Mouse (Mus musculus) testis, adult 2 months (tissue): ENCODE results near the gene Hist2h2aa2. TPM values are rescaled to one million over a fixed set of nuclear protein-coding genes. Genes with fewer than 3 reads are reported as not detected.

Source experiments
- H3K27ac ChIP-seq: fragments of 200-500 bp; 2 replicates; pipeline ENCODE4 v1.5.1; 2012; ENCODE audit warnings: low read depth, low read length; ENCODE audit not compliant: control insufficient read depth, insufficient read depth
- H3K27me3 ChIP-seq: fragments of 200-500 bp; 2 replicates; pipeline ENCODE4 v1.6.1; 2012; ENCODE audit warnings: mild to moderate bottlenecking, low read length, moderate library complexity; ENCODE audit not compliant: control insufficient read depth, insufficient read depth
- H3K36me3 ChIP-seq: fragments of 200-500 bp; 2 replicates; pipeline ENCODE4 v1.6.1; 2012; ENCODE audit warnings: mild to moderate bottlenecking, low read length; ENCODE audit not compliant: control insufficient read depth, insufficient read depth
- H3K4me1 ChIP-seq: fragments of 200-500 bp; 2 replicates; pipeline ENCODE4 v1.6.1; 2012; ENCODE audit warnings: low read length; ENCODE audit not compliant: control insufficient read depth, insufficient read depth
- H3K4me3 ChIP-seq: fragments of 200-500 bp; 2 replicates; pipeline ENCODE4 v1.5.1; 2012; ENCODE audit warnings: low read depth, mild to moderate bottlenecking, low read length, moderate library complexity, mixed read lengths; ENCODE audit not compliant: control insufficient read depth
- CTCF ChIP-seq: fragments of 200-500 bp; IDR thresholded peaks from 2 replicates; pipeline ENCODE4 v1.5.1; 2012; ENCODE audit warnings: low read depth, mild to moderate bottlenecking, inconsistent platforms, low read length, moderate library complexity; ENCODE audit not compliant: control insufficient read depth, insufficient read depth, insufficient replicate concordance
- POLR2A ChIP-seq: fragments of 200-500 bp; IDR thresholded peaks from 2 replicates; pipeline ENCODE4 v1.6.1; 2012; ENCODE audit warnings: low read depth, mild to moderate bottlenecking, inconsistent platforms, low read length, moderate library complexity; ENCODE audit not compliant: control insufficient read depth
- polyA plus RNA-seq: library from polyadenylated mRNA; depleted of rRNA; stranded (reverse); fragments of >200 nt; gene quantifications from 2 replicates; pipeline ENCODE4 v1.2.3, GENCODE M21; 2012

The Hist2h2aa2 gene
- polyA plus RNA-seq, 1 experiment: 37.8 TPM

DNA sequence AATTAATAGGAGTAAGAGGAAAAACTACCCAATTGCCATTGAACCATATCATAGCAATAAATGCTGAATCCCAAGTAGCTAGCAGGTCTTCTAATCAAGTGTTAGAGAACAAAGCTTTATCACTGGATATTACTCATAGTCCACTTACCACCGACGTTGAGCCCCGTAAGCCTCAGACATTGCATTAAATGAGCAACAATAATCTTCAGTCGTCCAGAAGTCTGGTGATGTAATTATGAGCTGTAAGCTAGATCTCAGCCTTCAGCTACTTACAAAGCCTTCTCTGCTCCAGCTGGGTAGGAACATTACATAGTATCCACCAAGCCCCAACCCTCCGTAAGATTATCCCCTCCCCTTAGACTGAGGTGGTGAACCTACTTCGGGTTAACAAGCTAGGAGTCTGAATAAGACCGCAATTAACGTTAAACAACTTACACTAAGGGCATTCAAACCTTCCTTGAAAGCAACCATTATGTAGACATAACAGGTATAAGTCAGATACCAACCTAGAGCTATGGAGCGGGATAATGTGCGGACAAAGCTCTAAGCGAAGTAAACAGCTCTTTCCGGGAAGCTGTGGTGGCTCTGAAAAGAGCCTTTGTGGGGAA, 2.1 kb downstream of the Hist2h2aa2 start:
- peak overlapping the region; percentile 85 for H3K4me3 ChIP-seq
- peaks cover 5% of the 10 kb centered on the region; the same call in 1 of the 2 replicates for H3K4me1 ChIP-seq
- TF ChIP-seq POLR2A: no peak

DNA sequence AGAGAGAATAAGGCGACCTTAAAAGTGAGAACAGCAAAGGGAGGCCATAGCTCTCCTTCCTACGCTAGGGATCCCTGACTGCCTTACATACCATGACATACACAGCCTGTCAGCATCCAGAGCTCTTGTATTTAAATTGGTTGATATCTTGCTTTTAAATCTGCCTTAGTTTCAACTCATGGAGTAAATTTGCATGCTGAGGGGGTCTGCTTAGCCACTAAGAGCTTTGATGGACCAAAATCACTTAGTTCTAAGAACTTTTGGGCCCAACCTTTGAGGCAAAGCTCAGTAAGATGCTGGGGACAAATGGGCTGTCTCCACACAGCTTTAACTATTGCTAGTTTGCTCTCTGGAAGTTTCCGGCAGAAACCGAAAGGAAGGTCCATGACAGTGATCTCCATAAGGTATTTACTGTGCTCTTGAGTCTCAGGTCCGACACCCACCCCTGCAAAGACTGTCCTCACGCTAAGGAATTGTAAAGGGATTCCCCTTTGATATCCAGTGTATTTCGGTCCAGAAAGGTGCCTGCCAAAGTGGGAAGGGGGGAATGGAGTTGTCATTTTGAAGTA, 2.7 kb downstream of the Hist2h2aa2 start:
- TF ChIP-seq CTCF (no peak), POLR2A (no peak)
- H3K4me1 ChIP-seq: peaks cover 5% of the 10 kb centered on the region; the same call in 1 of the 2 replicates
- no peak overlapping the region for H3K27ac ChIP-seq
- H3K36me3 ChIP-seq: no peaks in the 10 kb centered on the region
- H3K4me3 ChIP-seq: peak overlapping the region; percentile 85
- no peaks in the 10 kb centered on the region for H3K27me3 ChIP-seq

More for the DNA sequence above, 2.1 kb downstream of the Hist2h2aa2 start:
- Histone ChIP-seq H3K36me3 (no peaks in the 10 kb centered on the region), H3K27me3 (no peaks in the 10 kb centered on the region), H3K27ac (peak overlapping the region; percentile 71)

DNA sequence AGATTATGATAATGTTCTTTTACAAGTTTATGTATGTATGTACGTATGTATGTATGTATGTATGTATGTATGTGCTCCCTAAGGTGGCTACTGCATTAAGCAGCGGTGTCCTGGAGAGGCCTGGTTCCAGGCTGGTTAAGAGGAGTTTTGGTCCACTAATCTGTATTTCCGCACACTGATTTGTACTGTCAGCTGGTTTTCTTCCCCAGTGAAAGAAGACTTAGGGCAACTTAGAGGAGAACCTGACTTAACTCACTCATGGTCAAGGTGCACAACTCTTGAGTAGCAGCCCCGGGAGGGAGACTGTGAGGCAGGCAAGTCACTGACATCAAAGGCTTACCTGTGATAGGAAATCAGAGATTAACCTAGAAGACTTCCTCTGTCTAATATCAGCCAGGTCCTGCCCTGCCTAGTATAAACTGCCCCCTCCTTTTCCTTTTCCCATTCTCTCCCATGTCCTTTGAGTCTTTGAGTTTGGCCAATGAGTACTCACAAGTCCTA, 3.2 kb downstream of the Hist2h2aa2 start:
- Histone ChIP-seq H3K4me1 (peaks cover 5% of the 10 kb centered on the region; the same call in 1 of the 2 replicates), H3K36me3 (no peaks in the 10 kb centered on the region), H3K27me3 (no peaks in the 10 kb centered on the region), H3K27ac (no peak overlapping the region), H3K4me3 (peak overlapping the region; percentile 85)
- no peak for TF ChIP-seq CTCF
- no peak for TF ChIP-seq POLR2A

DNA sequence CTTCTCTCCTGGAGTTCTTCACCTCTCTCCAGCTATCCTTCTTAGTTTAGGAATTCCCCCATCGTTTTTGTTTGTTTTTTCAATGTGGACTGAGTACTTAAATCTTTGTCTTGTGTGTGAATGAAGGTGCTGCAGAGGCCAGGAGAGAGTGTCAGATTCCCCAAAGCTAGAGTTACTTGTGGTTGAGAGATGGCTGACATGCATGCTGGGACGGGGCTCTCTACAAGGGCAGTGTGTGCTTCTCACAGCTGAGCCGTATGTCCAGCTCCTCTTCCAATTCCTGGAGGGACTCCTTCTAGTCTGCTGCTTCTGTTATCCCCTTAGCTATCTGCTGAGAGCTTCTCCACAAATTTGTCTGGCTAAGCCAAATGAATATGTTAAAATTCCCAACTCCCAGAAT, 4.2 kb downstream of the Hist2h2aa2 start:
- Histone ChIP-seq H3K4me3 (no peak overlapping the region), H3K27ac (no peak overlapping the region), H3K36me3 (no peaks in the 10 kb centered on the region), H3K27me3 (no peaks in the 10 kb centered on the region), H3K4me1 (peaks cover 4% of the 10 kb centered on the region; the same call in 1 of the 2 replicates)
- no peak for TF ChIP-seq CTCF
- no peak for TF ChIP-seq POLR2A

DNA sequence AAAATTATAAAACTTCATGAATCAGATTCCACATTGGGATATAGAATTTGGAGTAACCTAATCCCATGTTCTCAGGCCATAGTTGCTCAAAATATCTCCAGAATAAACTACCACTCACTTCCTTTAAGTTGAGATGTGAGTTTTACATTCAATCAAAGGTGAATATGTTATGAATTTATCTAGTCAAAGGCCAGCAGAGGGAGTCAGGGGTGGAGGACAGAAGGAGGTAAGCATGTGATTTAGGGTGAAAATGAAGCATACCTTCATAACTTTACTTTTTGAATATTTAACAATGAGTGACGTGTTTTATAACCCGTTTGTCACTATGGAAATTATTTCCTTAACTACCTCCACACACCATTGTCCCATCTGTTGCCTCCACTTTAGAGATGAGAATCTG, 5.2 kb downstream of the Hist2h2aa2 start:
- Histone ChIP-seq H3K36me3 (no peaks in the 10 kb centered on the region), H3K4me3 (no peak overlapping the region), H3K27me3 (no peaks in the 10 kb centered on the region), H3K4me1 (peaks cover 3% of the 10 kb centered on the region; the same call in 1 of the 2 replicates), H3K27ac (no peak overlapping the region)
- TF ChIP-seq POLR2A (no peak), CTCF (no peak)

DNA sequence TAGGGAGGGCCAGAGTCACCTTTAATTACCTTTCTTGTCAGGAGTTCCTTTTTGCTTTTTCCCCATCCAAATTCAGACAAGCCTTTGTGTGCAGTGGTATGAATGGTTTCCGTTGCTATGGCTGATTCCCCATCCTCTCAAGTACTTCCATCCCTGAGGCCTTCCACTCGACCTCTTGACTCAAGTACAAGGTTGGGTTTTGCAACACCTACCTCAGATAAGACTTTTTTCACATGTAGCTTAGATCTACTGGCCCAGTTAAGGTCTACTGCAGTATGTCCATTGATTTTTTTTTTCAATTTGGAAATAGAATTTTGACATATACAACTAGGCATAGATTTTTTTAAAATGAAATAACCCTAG, 8.3 kb downstream of the Hist2h2aa2 start:
- H3K4me1 ChIP-seq: no peaks in the 10 kb centered on the region
- no peaks in the 10 kb centered on the region for H3K27me3 ChIP-seq
- H3K4me3 ChIP-seq: no peak overlapping the region
- no peaks in the 10 kb centered on the region for H3K36me3 ChIP-seq
- TF ChIP-seq CTCF (no peak), POLR2A (no peak)
- no peak overlapping the region; the same call in 1 of the 2 replicates for H3K27ac ChIP-seq

DNA sequence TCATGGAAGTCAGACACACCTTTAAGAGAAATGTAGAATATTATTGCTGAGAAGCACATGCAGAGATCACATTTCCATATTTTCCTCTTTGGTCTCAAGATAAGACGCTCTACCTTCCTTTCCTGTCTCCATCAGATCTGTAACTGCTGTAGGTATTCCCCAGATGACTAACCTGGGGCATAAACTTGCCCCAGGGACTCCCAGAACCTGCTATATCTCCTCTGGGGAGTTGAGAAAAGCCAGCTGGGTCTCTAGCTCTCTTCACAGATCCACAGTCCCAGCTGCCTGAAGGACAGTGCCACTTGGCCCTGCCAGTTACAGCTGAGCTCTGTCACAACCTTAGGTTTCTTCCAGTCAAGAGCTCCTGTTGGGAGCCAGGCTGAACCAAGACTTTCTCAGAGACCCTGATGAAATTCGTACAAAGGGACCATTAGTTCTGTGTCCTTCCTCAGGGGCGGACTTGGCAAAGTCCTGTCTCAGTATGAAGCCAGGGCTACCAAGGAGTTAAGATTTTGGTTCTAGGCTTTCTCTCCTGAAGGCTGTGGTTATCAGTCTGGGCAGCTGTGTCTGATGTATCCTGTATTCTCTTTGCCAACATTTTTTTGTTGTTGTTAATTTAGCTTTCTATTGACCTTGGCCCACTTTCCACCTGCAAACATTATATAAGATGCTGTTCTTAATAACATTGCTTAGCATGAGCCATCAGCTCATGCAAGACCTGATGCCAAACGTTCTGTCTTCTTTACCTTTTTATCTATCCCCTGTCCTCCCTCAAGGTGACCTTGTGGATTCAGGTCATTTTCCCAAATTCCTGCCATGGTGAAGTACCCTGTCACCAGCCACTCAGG, 8.9 kb downstream of the Hist2h2aa2 start:
- H3K27ac ChIP-seq: peak overlapping the region; percentile 40; the same call in 1 of the 2 replicates
- no peaks in the 10 kb centered on the region for H3K27me3 ChIP-seq
- H3K4me3 ChIP-seq: no peak overlapping the region
- no peaks in the 10 kb centered on the region for H3K36me3 ChIP-seq
- no peak for TF ChIP-seq POLR2A
- TF ChIP-seq CTCF: no peak
- no peaks in the 10 kb centered on the region for H3K4me1 ChIP-seq

DNA sequence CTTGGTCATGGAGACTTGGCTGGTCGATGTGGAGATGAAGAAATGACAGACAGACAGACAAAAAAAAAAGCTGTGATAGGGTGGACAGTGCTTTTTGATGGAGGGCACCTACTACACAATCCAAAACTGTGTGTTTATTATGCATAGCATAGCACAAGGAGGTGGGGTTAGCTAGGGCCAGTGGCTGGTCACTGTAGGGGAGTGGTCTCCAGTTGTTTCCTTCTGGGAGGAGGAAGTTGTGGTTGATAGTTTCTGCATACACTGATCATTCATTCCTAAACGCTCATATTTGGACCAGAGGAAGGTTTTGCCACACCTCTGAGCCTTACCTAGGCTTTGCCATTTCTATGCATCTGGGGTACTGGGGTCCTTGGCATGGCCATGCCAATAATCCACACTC, 9.7 kb downstream of the Hist2h2aa2 start:
- Histone ChIP-seq H3K36me3 (no peaks in the 10 kb centered on the region), H3K27ac (no peak overlapping the region), H3K4me3 (no peak overlapping the region), H3K4me1 (no peaks in the 10 kb centered on the region), H3K27me3 (no peaks in the 10 kb centered on the region)
- TF ChIP-seq CTCF (no peak), POLR2A (no peak)
